Mouse (Mus musculus): ENCODE results near the gene Crip1.

Gene Crip1

DNA sequence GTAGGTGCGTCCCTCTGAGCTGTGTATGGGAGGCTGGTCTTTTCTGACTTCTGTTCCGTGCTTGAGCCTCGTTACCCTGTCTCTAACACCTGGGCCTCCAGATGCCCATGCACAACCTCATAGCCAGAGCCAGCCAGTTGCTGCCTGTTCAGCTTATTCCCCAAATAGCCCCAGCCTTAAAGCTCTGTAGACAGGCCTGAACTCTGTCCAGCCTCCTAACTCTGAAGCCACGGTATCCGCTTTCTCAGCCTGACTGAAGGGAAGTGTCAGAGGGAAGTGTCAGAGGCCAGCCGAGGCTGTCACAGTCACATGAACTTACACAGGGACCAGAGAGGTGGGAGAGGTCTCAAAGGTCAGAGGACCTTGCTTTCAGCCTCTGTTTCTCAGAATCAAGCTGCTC is 21.4 kb upstream of the Crip1 start:
- in situ Hi-C loops (cut with MboI; ENCODE audit: low sequenced_read_pairs), result no loop called here

- in situ Hi-C loops (cut with MboI; ENCODE audit: low sequenced_read_pairs), result no loop called here
These were observed 15.4 kb upstream of the Crip1 start for GRCm38 (mm10) chr12:113130732-113131131.

GRCm38 (mm10) chr12:113131601-113132000 is 14.5 kb upstream of the Crip1 start:
- in situ Hi-C loops (cut with MboI; ENCODE audit: low sequenced_read_pairs), result no loop called here

GRCm38 (mm10) chr12:113132567-113132966 is 13.5 kb upstream of the Crip1 start:
- in situ Hi-C loops (cut with MboI; ENCODE audit: low sequenced_read_pairs), result no loop called here

DNA sequence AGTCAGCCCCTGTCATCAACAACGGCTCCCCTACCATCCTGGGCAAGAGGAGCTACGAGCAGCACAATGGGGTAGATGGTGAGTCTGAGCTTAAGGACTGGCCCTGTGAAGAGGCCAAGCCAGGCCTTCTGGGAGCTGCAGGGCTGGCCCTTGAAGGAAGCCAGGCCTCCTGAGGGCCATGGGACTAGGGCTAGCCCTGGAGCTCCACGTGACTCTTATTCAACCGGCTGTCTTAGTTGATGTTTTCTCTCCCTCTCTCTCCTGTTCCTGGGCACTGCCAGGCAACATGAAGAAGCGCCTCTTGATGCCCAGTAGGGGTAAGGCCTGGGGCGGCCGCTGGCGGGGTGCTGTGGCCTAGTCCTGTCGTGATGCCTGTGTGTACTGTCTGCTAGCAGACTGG is 12.9 kb upstream of the Crip1 start:
- in situ Hi-C loops (cut with MboI; ENCODE audit: low sequenced_read_pairs), result no loop called here

- in situ Hi-C loops (cut with MboI; ENCODE audit: low sequenced_read_pairs), result no loop called here
These were observed 12.2 kb upstream of the Crip1 start for GRCm38 (mm10) chr12:113133861-113134403.

- in situ Hi-C loops (cut with MboI; ENCODE audit: low sequenced_read_pairs), result no loop called here
These were observed 11.6 kb upstream of the Crip1 start for GRCm38 (mm10) chr12:113134502-113134901.

DNA sequence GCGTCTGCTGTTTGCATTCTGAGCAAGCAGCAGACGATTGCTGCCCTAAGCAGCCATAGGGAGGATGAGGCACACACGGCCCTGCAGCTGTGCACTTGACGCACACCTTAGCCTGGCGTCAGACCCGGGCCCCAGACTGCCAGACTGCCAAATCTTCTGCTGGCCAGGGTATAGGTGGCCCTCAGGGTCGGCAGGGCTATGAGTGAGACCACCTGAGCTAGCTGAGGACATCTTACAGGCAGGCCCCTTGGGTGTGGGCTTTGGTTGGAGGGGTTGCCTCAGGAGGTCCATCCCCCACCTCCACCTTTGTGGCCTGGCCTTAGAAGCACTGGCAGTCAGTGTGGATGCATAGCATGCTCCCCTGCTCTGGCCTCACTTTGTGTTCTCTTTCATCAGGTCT is 10.7 kb upstream of the Crip1 start:
- in situ Hi-C loops (cut with MboI; ENCODE audit: low sequenced_read_pairs), result no loop called here

- in situ Hi-C loops (cut with MboI; ENCODE audit: low sequenced_read_pairs), result no loop called here
These were observed 9.6 kb upstream of the Crip1 start for GRCm38 (mm10) chr12:113136492-113137020.

DNA sequence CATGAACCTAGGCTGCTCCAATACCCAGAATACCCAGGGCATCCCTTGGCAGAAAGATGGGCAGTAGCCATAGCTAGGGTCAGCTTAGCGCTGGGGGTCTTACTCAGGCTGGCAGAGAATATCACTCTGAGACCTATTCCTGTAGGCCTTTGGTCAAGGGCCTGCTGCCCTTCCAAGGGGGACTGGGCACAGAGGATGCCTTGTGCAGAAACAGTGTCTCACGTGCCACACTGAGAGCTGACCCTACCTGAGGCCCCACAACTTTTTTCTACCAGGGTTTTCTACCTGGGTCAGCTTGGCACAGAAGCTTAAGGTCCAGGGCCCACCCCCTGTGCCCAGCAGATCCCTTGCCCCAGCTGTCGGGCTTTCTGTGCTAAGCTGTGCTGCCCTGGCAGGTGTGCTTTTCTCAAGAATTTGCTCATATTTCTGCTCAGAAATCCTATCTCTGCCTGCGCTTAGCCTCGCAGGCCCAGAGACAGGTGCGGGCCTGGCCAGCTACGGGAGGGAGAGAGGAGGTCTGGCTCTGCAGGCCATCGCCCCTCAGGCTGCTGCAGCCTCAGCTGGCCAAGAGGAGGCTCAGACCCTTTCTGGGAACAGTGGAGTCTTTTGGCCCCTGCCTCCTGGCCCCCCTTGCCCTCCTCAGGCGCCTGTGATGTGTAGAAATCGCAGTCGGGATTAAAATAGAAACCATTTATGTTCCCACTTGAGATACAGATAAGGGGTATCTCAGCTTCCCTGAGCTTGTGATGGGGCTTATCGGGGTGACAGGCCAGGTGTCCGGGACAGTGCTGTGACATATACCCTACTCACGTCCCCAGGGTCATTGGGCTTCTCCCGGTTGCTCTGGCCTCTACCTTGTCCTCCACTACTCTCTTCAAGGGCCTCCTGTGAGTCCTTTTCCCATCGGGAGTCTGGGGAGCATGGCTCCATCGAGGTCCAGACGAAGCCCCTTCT is 8.6 kb upstream of the Crip1 start:
- in situ Hi-C loops (cut with MboI; ENCODE audit: low sequenced_read_pairs), result no loop called here

- in situ Hi-C loops (cut with MboI; ENCODE audit: low sequenced_read_pairs), result no loop called here
These were observed 7.8 kb upstream of the Crip1 start for GRCm38 (mm10) chr12:113138291-113138690.

- in situ Hi-C loops (cut with MboI; ENCODE audit: low sequenced_read_pairs), result no loop called here
These were observed 6.9 kb upstream of the Crip1 start for GRCm38 (mm10) chr12:113138901-113139864.

DNA sequence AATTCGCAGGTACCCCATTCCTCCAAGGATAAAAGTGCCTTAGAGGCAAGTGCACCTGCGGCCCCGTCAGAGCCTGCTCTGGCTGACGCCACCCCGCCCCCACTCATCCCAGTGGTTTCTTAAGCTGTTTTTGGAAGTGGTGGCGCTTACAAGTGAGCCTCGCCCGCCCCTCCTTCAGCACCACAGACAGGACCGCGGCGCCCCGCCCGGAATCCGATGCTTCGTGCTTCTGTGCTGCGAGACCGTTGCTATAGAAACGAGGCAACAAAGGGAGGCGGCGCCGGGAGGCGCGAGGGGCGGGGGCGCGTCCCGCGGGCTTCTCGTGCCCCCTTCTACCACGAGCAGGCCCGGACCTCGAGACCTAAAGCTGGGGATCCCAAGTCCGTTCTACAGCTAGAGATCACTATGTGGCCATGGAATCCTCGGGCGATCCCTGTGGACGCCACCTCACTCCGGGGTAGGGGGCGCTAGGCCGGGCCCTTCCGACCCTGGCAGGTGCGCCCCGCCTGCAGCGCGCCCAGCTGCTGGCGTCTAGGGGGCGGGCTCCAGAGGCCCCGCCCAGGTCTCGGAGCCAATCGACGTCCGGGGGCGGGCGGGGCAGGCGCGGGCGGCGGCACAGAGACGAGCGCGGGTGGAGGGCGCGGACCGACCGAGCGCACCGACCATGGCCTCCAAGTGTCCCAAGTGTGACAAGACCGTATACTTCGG is 6.1 kb upstream of the Crip1 start, which contains the start of gene Crip2:
Gene Crip2 (plus strand): TSS at position 329 of the 708 bp plus-strand sequence.
- in situ Hi-C loops (cut with MboI; ENCODE audit: low sequenced_read_pairs), result no loop called here

DNA sequence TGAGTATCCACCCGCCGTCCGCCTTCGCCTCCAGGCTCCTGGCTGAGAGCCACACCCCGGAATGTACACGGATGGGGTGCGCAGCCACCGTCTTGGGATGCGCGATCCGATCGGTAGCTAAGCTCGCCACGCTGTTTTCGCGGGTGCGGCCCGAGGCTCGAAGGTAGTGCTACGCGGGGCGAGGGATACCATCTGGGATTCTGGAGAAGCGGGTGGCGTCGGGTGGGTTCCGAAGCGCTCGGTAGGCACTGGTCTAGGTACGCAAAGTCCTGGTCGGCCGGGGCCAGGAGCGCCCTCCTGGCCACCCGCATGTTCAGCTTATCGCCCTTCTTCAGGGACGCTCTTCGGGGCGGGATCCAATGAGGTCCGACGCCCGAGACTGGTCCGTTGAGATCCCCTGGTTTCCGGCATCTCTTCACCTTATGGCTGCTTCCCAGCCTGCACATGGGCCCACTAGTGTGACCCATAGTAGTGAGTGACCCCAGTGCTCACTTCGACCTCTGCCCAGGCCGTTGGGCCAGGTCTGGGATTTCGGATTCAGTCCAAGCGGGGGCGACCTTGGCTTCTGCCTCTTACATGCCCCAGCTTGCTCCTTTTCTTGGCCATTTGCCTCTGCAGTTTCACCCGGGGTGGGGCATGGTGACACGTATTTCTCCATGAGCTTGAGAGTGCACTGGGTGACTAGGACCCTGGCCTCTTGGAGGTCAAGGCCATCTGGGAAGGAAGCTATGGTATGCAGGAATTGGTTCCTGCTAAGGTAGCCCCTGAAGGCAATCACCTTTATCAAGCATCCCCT is 5.3 kb upstream of the Crip1 start:
- in situ Hi-C loops (cut with MboI; ENCODE audit: low sequenced_read_pairs), result no loop called here

GRCm38 (mm10) chr12:113141531-113141973 is 4.6 kb upstream of the Crip1 start:
- in situ Hi-C loops (cut with MboI; ENCODE audit: low sequenced_read_pairs), result no loop called here

DNA sequence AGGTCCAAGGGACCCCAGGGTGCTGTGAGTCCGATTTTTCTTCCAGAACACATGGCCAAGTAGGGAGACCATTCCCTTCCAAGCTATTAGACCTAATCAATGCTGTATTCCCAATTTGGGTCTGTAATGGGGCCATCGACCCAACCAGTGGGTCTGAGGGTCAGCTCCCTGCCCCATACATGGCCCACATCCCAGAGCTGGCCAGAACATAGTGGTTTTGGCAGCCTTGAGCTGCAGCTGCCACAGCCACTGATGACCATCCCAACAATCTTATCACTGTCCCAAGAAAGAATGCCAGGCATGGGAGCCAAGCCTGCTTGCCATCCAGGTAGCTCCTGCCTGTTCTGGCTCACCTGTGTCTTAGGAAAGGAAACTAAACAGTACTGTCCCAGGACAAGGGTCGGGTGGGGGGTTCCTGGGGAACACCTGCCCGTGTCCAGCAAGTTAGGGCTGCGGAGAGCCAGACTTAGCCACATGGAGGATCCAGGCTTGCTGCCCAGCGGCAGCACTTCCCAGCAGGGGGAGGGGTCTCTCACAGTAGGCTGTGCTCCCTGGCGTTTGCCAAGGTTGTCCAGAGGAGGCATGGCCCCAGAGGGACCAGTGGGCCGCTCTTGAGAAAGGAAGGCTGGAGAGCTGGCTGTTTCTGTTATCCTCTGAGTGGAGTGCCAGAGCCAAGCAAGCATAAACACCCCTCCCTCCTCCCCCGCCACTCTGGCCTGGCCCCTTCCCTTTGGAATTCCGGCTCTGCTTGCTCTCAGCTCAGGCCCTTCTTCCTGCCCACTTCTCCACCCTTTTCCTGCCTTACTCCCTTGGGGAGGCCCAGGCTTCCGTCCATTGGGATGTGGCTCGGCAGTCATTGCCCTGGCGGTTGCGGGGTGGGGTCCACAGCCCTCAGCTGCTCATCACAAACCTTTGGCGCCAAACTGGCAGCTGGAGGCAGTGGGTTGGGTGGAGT is 3.8 kb upstream of the Crip1 start:
- in situ Hi-C loops (cut with MboI; ENCODE audit: low sequenced_read_pairs), result no loop called here

GRCm38 (mm10) chr12:113143164-113143563 is 3.0 kb upstream of the Crip1 start:
- in situ Hi-C loops (cut with MboI; ENCODE audit: low sequenced_read_pairs), result no loop called here

Data from CH12F3 (cell line).